Mouse (Mus musculus) MEL (cell line): ENCODE data around the gene Tldc2. TPM values are rescaled to one million over a fixed set of nuclear protein-coding genes. Genes with fewer than 3 reads are reported as not detected.

Experiments used
- DNase-seq: peaks from one replicate; pipeline ENCODE4 v3.0.0; 2011; ENCODE audit warnings: low read depth, low spot score
- H3K27ac ChIP-seq: 2 replicates; pipeline ENCODE4 v1.5.1; 2012; ENCODE audit warnings: low read depth, mild to moderate bottlenecking, control low read depth, low read length, moderate library complexity; ENCODE audit not compliant: control insufficient read depth
- H3K27me3 ChIP-seq, 2 experiments: fragments of 150-350 bp in 1 of 2; sonication (generic) in 1 of 2; 2 replicates each; pipeline ENCODE4 v1.6.1; 2012; ENCODE audit warnings: low read length in 2 of 2, mild to moderate bottlenecking in 2 of 2, improper control_type of control experiment in 1 of 2, moderate library complexity in 1 of 2; ENCODE audit not compliant: insufficient read depth in 2 of 2, control insufficient read depth in 1 of 2
- H3K36me3 ChIP-seq, 2 experiments: 2 replicates each; pipeline ENCODE4 v1.6.1; 2012 to 2014; ENCODE audit warnings: low read length in 2 of 2, improper control_type of control experiment in 1 of 2, inconsistent platforms in 1 of 2, mild to moderate bottlenecking in 1 of 2; ENCODE audit not compliant: insufficient read depth in 2 of 2, control insufficient read depth in 1 of 2
- H3K4me1 ChIP-seq, 2 experiments: fragments of 150-350 bp in 1 of 2; sonication (generic) in 1 of 2; 2 replicates each; pipeline ENCODE4 v1.6.1; 2012; ENCODE audit warnings: low read length in 2 of 2, improper control_type of control experiment in 1 of 2, mild to moderate bottlenecking in 1 of 2; ENCODE audit not compliant: insufficient read depth in 2 of 2, control insufficient read depth in 1 of 2
- H3K4me3 ChIP-seq, 2 experiments: fragments of 150-350 bp in 1 of 2; sonication (generic) in 1 of 2; 2 replicates each; pipeline ENCODE4 v1.5.1; 2012; ENCODE audit warnings: low read depth in 2 of 2, low read length in 2 of 2, mild to moderate bottlenecking in 2 of 2, moderate library complexity in 2 of 2, control low read depth in 1 of 2, improper control_type of control experiment in 1 of 2; ENCODE audit not compliant: control insufficient read depth in 1 of 2, insufficient read depth in 1 of 2
- H3K79me2 ChIP-seq: 2 replicates; pipeline ENCODE4 v1.6.1; 2012; ENCODE audit warnings: mild to moderate bottlenecking, low read length, moderate library complexity; ENCODE audit not compliant: control insufficient read depth, poor library complexity, insufficient read depth
- H3K9ac ChIP-seq: 2 replicates; pipeline ENCODE4 v1.6.1; 2012; ENCODE audit warnings: low read depth, mild to moderate bottlenecking, control low read depth, low read length, moderate library complexity; ENCODE audit not compliant: control insufficient read depth, poor library complexity, severe bottlenecking
- H3K9me3 ChIP-seq: fragments of 150-350 bp; sonication (generic); replicated peaks from 2 replicates; pipeline ENCODE4 v1.6.1; 2012; ENCODE audit warnings: mild to moderate bottlenecking, low read length, improper control_type of control experiment, moderate library complexity; ENCODE audit not compliant: insufficient read depth
- CHD1 ChIP-seq: IDR thresholded peaks from 2 replicates; pipeline ENCODE4 v1.6.1; 2012; ENCODE audit warnings: low read depth, mild to moderate bottlenecking, inconsistent platforms, low read length, improper control_type of control experiment
- E2F4 ChIP-seq: IDR thresholded peaks from 2 replicates; pipeline ENCODE4 v1.6.1; 2011; ENCODE audit warnings: low read depth, low read length, improper control_type of control experiment, borderline replicate concordance
- ELF1 ChIP-seq: IDR thresholded peaks from 2 replicates; pipeline ENCODE4 v1.6.1; 2014; ENCODE audit warnings: low read depth, mild to moderate bottlenecking, inconsistent platforms, low read length, improper control_type of control experiment, moderate library complexity
- EP300 ChIP-seq, 2 experiments: IDR thresholded peaks; 2 replicates each; pipeline ENCODE4 v1.6.1; 2011; ENCODE audit warnings: improper control_type of control experiment in 2 of 2, low read length in 2 of 2, low read depth in 1 of 2, mild to moderate bottlenecking in 1 of 2
- ETS1 ChIP-seq: IDR thresholded peaks from 2 replicates; pipeline ENCODE4 v1.6.1; 2012; ENCODE audit warnings: low read depth, mild to moderate bottlenecking, inconsistent platforms, low read length, improper control_type of control experiment, moderate library complexity
- GATA1 ChIP-seq: IDR thresholded peaks from 2 replicates; pipeline ENCODE4 v1.6.1; 2011; ENCODE audit warnings: low read depth, low read length, improper control_type of control experiment
- HCFC1 ChIP-seq: IDR thresholded peaks from 2 replicates; pipeline ENCODE4 v1.6.1; 2012; ENCODE audit warnings: low read depth, mild to moderate bottlenecking, inconsistent platforms, low read length, improper control_type of control experiment, moderate library complexity
- JUND ChIP-seq: IDR thresholded peaks from 2 replicates; pipeline ENCODE4 v1.6.1; 2011; ENCODE audit warnings: low read depth, mild to moderate bottlenecking, improper control_type of control experiment, low read length
- KAT2A ChIP-seq: conservative IDR thresholded peaks from 2 replicates; pipeline ENCODE4 v1.6.1; 2012; ENCODE audit warnings: low read depth, low read length, improper control_type of control experiment, inconsistent platforms
- MAX ChIP-seq: IDR thresholded peaks from 2 replicates; pipeline ENCODE4 v1.6.1; 2011; ENCODE audit warnings: low read length, improper control_type of control experiment
- MEF2A ChIP-seq: IDR thresholded peaks from 2 replicates; pipeline ENCODE4 v1.6.1; 2014; ENCODE audit warnings: low read depth, mild to moderate bottlenecking, inconsistent platforms, low read length, improper control_type of control experiment; ENCODE audit not compliant: poor library complexity, insufficient replicate concordance, severe bottlenecking; ENCODE audit errors: extremely low read depth
- MYC ChIP-seq: IDR thresholded peaks from 2 replicates; pipeline ENCODE4 v1.6.1; 2011; ENCODE audit warnings: low read depth, mild to moderate bottlenecking, low read length, improper control_type of control experiment, moderate library complexity
- NELFE ChIP-seq: IDR thresholded peaks from 2 replicates; pipeline ENCODE4 v1.6.1; 2011; ENCODE audit warnings: low read depth, low read length, improper control_type of control experiment
- POLR2A ChIP-seq, 2 experiments: IDR thresholded peaks; 2 replicates each; pipeline ENCODE4 v1.6.1; 2011 to 2012; ENCODE audit warnings: low read length in 2 of 2, mild to moderate bottlenecking in 2 of 2, control low read depth in 1 of 2, improper control_type of control experiment in 1 of 2, low read depth in 1 of 2, moderate library complexity in 1 of 2; ENCODE audit not compliant: control insufficient read depth in 1 of 2, insufficient read depth in 1 of 2, poor library complexity in 1 of 2
- POLR2AphosphoS2 ChIP-seq: IDR thresholded peaks from 2 replicates; pipeline ENCODE4 v1.6.1; 2011; ENCODE audit warnings: low read length, improper control_type of control experiment
- POLR2AphosphoS5 ChIP-seq: IDR thresholded peaks from 2 replicates; pipeline ENCODE4 v1.6.1; 2012; ENCODE audit warnings: low read depth, borderline replicate concordance, mild to moderate bottlenecking, inconsistent platforms, low read length, moderate library complexity, mixed read lengths
- SMC3 ChIP-seq: IDR thresholded peaks from 2 replicates; pipeline ENCODE4 v1.6.1; 2011; ENCODE audit warnings: low read depth, low read length, improper control_type of control experiment
- TAL1 ChIP-seq: IDR thresholded peaks from 2 replicates; pipeline ENCODE4 v1.6.1; 2012; ENCODE audit warnings: mild to moderate bottlenecking, inconsistent platforms, low read length, moderate library complexity, mixed read lengths
- TBP ChIP-seq: IDR thresholded peaks from 2 replicates; pipeline ENCODE4 v1.8.0; 2011; ENCODE audit warnings: low read depth, low read length, improper control_type of control experiment
- TCF12 ChIP-seq: IDR thresholded peaks from 2 replicates; pipeline ENCODE4 v1.6.1; 2014; ENCODE audit warnings: low read depth, mild to moderate bottlenecking, inconsistent platforms, low read length, improper control_type of control experiment, moderate library complexity
- UBTF ChIP-seq: IDR thresholded peaks from 2 replicates; pipeline ENCODE4 v1.6.1; 2012; ENCODE audit warnings: low read depth, mild to moderate bottlenecking, inconsistent platforms, low read length, improper control_type of control experiment, moderate library complexity, borderline replicate concordance; ENCODE audit not compliant: insufficient read depth
- USF1 ChIP-seq: IDR thresholded peaks from 2 replicates; pipeline ENCODE4 v1.6.1; 2014; ENCODE audit warnings: low read depth, mild to moderate bottlenecking, inconsistent platforms, low read length, improper control_type of control experiment, moderate library complexity
- USF2 ChIP-seq, 2 experiments: IDR thresholded peaks; 2 replicates each; pipeline ENCODE4 v1.6.1; 2011 to 2012; ENCODE audit warnings: improper control_type of control experiment in 2 of 2, low read length in 2 of 2, borderline replicate concordance in 1 of 2, inconsistent platforms in 1 of 2, low read depth in 1 of 2, mild to moderate bottlenecking in 1 of 2; ENCODE audit not compliant: insufficient read depth in 1 of 2
- ZC3H11A ChIP-seq: IDR thresholded peaks from 2 replicates; pipeline ENCODE4 v1.6.1; 2012; ENCODE audit warnings: low read depth, mild to moderate bottlenecking, inconsistent platforms, low read length, improper control_type of control experiment
- ZKSCAN1 ChIP-seq: IDR thresholded peaks from 2 replicates; pipeline ENCODE4 v1.6.1; 2012; ENCODE audit warnings: low read depth, mild to moderate bottlenecking, inconsistent platforms, low read length, improper control_type of control experiment, moderate library complexity
- ZNF384 ChIP-seq: IDR thresholded peaks from 2 replicates; pipeline ENCODE4 v1.6.1; 2012; ENCODE audit warnings: low read depth, mild to moderate bottlenecking, inconsistent platforms, low read length, improper control_type of control experiment
- polyA plus RNA-seq, 2 experiments: library from polyadenylated mRNA; stranded (reverse) in 1 of 2; unstranded in 1 of 2; fragments of >175 nt in 1 of 2; fragments of >200 nt in 1 of 2; gene quantifications; 2 replicates each; pipeline versions ENCODE4 v1.2.1 to v1.2.4; 2012; ENCODE audit warnings: low replicate concordance in 2 of 2, low read depth in 1 of 2; ENCODE audit not compliant: insufficient read length in 2 of 2, insufficient read depth in 1 of 2, missing spikeins in 1 of 2
- total RNA-seq: library from RNA; depleted of rRNA; stranded (reverse); fragments of 300-350 nt; gene quantifications from 2 replicates; pipeline ENCODE4 v1.2.3, GENCODE M21; 2012

The Tldc2 gene
- total and polyA plus RNA-seq, 3 experiments = not detected

- Histone ChIP-seq H3K27ac (no peak overlapping the region), H3K79me2 (no peaks in the 10 kb centered on the region), H3K9me3 (no peaks in the 10 kb centered on the region), H3K9ac (no peak overlapping the region), H3K4me3 (no peak overlapping the region), H3K27me3 (peaks cover 0 to 4% of the 10 kb centered on the region in 2 experiments; a peak in 2 of 4 replicates), H3K4me1 (no peaks in the 10 kb centered on the region), H3K36me3 (no peaks in the 10 kb centered on the region)
- DNase-seq = no peak
- no peak for TF ChIP-seq ETS1
- TF ChIP-seq MYC = no peak
- TF ChIP-seq NELFE = no peak
- no peak for TF ChIP-seq TAL1
- no peak for TF ChIP-seq CHD1
- TF ChIP-seq TBP = no peak
- TF ChIP-seq E2F4 = no peak
- no peak for TF ChIP-seq ZKSCAN1
- TF ChIP-seq SMC3 = no peak
- no peak for TF ChIP-seq USF1
- no peak for TF ChIP-seq HCFC1
- no peak for TF ChIP-seq MAX
- no peak for TF ChIP-seq KAT2A
- TF ChIP-seq TCF12 = no peak
- no peak for TF ChIP-seq ZNF384
- TF ChIP-seq UBTF = no peak
- no peak for TF ChIP-seq MEF2A
Observed at GRCm38 (mm10) chr2:157054297-157054696, 32.6 kb upstream of the Tldc2 start.

GRCm38 (mm10) chr2:157054816-157055215, 32.0 kb upstream of the Tldc2 start:
- H3K9me3 ChIP-seq = no peaks in the 10 kb centered on the region
- no peaks in the 10 kb centered on the region for H3K4me1 ChIP-seq
- H3K36me3 ChIP-seq = no peaks in the 10 kb centered on the region
- H3K27ac ChIP-seq = no peak overlapping the region
- DNase-seq = no peak
- TF ChIP-seq GATA1 (no peak), EP300 (IDR thresholded peaks at IDR 0.05; ENCODE audit: low read depth in 1 of 2, low read length in 2 of 2) (no peak), UBTF (no peak), TBP (no peak), ZC3H11A (no peak), ELF1 (no peak), USF2 (IDR thresholded peaks at IDR 0.05; ENCODE audit: borderline replicate concordance in 1 of 2, insufficient read depth in 1 of 2, low read depth in 1 of 2, low read length in 2 of 2) (no peak), POLR2AphosphoS5 (no peak), E2F4 (no peak), POLR2AphosphoS2 (no peak), CHD1 (no peak), POLR2A (IDR thresholded peaks at IDR 0.05; ENCODE audit: control insufficient read depth in 1 of 2, insufficient read depth in 1 of 2, low read depth in 1 of 2, low read length in 2 of 2, poor library complexity in 1 of 2) (no peak), USF1 (no peak), TAL1 (no peak), MAX (no peak), JUND (no peak)
- no peak overlapping the region for H3K4me3 ChIP-seq
- H3K79me2 ChIP-seq = no peaks in the 10 kb centered on the region
- no peak overlapping the region for H3K9ac ChIP-seq
- peaks cover 0 to 4% of the 10 kb centered on the region in 2 experiments; a peak in 2 of 4 replicates for H3K27me3 ChIP-seq
